Mouse (Mus musculus): Measurements from ENCODE around the gene Lama4. TPM values are rescaled to one million over a fixed set of nuclear protein-coding genes. Genes with fewer than 3 reads are reported as not detected.

The Lama4 gene
- polyA plus RNA-seq, 3 experiments from 2014 or later, result not detected

GRCm38 (mm10) chr10:38994719-38995450 lies 29.6 kb downstream of the Lama4 start:
- ATAC-seq, result no peak

GRCm38 (mm10) chr10:38995896-38996295 lies 30.6 kb downstream of the Lama4 start:
- ATAC-seq, result no peak

GRCm38 (mm10) chr10:39000951-39001350 lies 35.6 kb downstream of the Lama4 start:
- no peak for ATAC-seq

- no peak for ATAC-seq
These were observed 37.2 kb downstream of the Lama4 start for GRCm38 (mm10) chr10:39002521-39002920.

GRCm38 (mm10) chr10:39003520-39003919 lies 38.2 kb downstream of the Lama4 start:
- ATAC-seq, result no peak

GRCm38 (mm10) chr10:39005494-39005893 lies 40.2 kb downstream of the Lama4 start:
- ATAC-seq, result peak; percentile 81

- ATAC-seq, result no peak
These were observed 41.3 kb downstream of the Lama4 start for GRCm38 (mm10) chr10:39006433-39007105.

GRCm38 (mm10) chr10:39014836-39015235 lies 49.5 kb downstream of the Lama4 start:
- ATAC-seq, result no peak

GRCm38 (mm10) chr10:39017986-39018385 lies 52.7 kb downstream of the Lama4 start:
- no peak for ATAC-seq

- no peak for ATAC-seq
These were observed 53.3 kb downstream of the Lama4 start for GRCm38 (mm10) chr10:39018635-39019034.

- ATAC-seq, result peak; percentile 89
These were observed 58.4 kb downstream of the Lama4 start for GRCm38 (mm10) chr10:39023618-39024256.

GRCm38 (mm10) chr10:39026529-39026928 lies 61.2 kb downstream of the Lama4 start:
- no peak for ATAC-seq

GRCm38 (mm10) chr10:39027058-39027457 lies 61.7 kb downstream of the Lama4 start:
- ATAC-seq, result no peak

- ATAC-seq, result no peak
These were observed 63.1 kb downstream of the Lama4 start for GRCm38 (mm10) chr10:39028403-39028802.

- ATAC-seq, result no peak
These were observed 64.2 kb downstream of the Lama4 start for GRCm38 (mm10) chr10:39029297-39030147.

- ATAC-seq, result no peak
These were observed 64.9 kb downstream of the Lama4 start for GRCm38 (mm10) chr10:39030148-39030685.

GRCm38 (mm10) chr10:39039564-39039963 lies 74.2 kb downstream of the Lama4 start:
- ATAC-seq, result peak; percentile 64

- ATAC-seq, result no peak
These were observed 74.7 kb downstream of the Lama4 start for GRCm38 (mm10) chr10:39040026-39040425.

GRCm38 (mm10) chr10:39044476-39044995 lies 79.2 kb downstream of the Lama4 start:
- no peak for ATAC-seq

GRCm38 (mm10) chr10:39045111-39045510 lies 79.8 kb downstream of the Lama4 start:
- ATAC-seq, result no peak

GRCm38 (mm10) chr10:39047775-39048174 lies 82.5 kb downstream of the Lama4 start:
- ATAC-seq, result no peak
